Mouse (Mus musculus): ENCODE data around the gene Olfr1043. TPM values are rescaled to one million over a fixed set of nuclear protein-coding genes. Genes with fewer than 3 reads are reported as not detected.

The Olfr1043 gene
- total and polyA plus RNA-seq, 3 experiments: not detected

DNA sequence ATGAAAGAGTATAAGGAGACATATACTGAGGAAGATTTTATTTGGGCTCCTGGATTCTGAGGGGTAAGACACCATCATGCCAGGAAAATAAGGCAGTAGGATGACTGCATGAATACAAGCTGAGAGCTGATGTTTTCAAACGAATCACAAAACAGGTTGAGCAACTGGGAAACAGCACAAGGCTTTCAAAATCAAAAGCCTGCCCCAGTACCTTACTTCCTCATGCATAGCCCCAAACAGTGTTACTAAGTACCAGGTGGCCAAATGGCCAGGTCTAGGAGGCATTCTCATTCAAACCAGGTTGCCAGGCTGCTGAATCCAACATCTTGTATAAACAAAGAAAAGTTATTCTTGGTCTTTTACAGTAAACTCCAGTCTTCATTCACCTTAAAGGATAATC is 28.5 kb upstream of the Olfr1043 start (continued):
- no peak for TF ChIP-seq POLR2AphosphoS2 (IDR thresholded peaks at IDR 0.05; ENCODE audit: low read depth, low read length)

DNA sequence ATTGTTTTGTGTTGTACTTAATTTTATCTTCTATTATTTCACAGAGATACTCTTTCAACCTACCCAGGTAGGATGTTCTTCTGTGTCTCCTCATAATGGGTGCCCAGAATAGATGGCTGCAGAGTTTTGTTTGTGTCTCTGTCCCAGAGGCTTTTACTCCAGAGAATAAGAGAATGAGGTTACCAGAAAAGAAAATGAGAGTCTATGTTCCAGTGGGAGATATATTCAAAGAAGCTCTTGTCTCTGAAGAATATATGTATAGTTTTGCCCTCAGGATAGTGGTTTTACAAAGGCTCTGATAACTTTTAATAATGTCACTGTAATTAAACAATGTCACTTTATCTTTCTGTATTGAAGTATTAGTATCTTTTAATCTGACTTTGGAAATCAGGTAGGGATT is 18.3 kb upstream of the Olfr1043 start, which contains the start of gene Olfr52:
TSS of gene Olfr52 (minus strand) at position 101 of the 400 bp plus-strand sequence.
- H3K36me3 ChIP-seq (replicated peaks in 1 of 2; ENCODE audit: control insufficient read depth in 1 of 2, insufficient read depth in 1 of 2, low read length in 1 of 2): no peaks in the 10 kb centered on the region
- no peak for DNase-seq (ENCODE audit: extremely low read depth)
- no peaks in the 10 kb centered on the region for H3K4me1 ChIP-seq (ENCODE audit: control insufficient read depth in 1 of 2, insufficient read depth in 2 of 2)
- H3K79me2 ChIP-seq (replicated peaks; ENCODE audit: control insufficient read depth, extremely low read depth, insufficient read depth, poor library complexity, severe bottlenecking): no peaks in the 10 kb centered on the region
- H3K27ac ChIP-seq (ENCODE audit: insufficient read depth, low read depth): no peak within 1 kb of the TSS
- dilution Hi-C loops (cut with MboI; ENCODE audit: extremely low pct_ligation_motif_present, extremely low pct_unique_long_range_greater_than_20kb, low sequenced_read_pairs): no loop called here
- H3K4me3 ChIP-seq (replicated peaks in 1 of 3; ENCODE audit: low read depth in 2 of 3, low read length in 2 of 3, poor library complexity in 1 of 3): no peak within 1 kb of the TSS
- H3K9me3 ChIP-seq (replicated peaks; ENCODE audit: low read length): peaks cover 25% of the 10 kb centered on the region
- no peaks in the 10 kb centered on the region for H3K27me3 ChIP-seq (replicated peaks)
- TF ChIP-seq ZKSCAN1 (IDR thresholded peaks at IDR 0.05; ENCODE audit: borderline replicate concordance, low read depth, low read length) (no peak), USF1 (IDR thresholded peaks at IDR 0.05; ENCODE audit: low read depth, low read length) (no peak)
- H3K4me2 ChIP-seq (ENCODE audit: insufficient read depth, low read depth, poor library complexity, severe bottlenecking): no peak within 1 kb of the TSS
- H3K9ac ChIP-seq (ENCODE audit: insufficient read depth, low read depth): no peak within 1 kb of the TSS
- in situ Hi-C loops (cut with MboI; ENCODE audit: low pct_ligation_motif_present, low pct_unique_long_range_greater_than_20kb, low sequenced_read_pairs): no loop called here

DNA sequence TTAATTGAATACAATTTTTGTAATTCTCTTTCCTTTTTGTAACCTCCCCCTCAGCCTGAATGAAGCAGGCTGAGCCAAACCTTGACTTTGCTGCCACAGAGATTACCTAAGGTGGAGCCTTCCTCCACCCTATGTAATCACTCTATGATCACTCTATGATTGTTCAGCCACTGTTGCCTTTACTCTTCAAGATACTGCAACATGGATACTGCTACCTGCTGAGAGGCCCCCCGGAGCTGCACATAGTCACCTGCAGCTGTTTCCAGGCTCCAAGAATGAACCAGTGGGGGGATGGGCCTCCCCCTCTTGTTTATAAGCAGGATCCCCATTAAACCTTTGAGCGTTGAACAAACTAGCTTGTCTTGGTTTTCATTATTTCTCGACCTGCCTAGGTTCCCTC is 12.6 kb upstream of the Olfr1043 start:
- dilution Hi-C loops (cut with MboI; ENCODE audit: extremely low pct_ligation_motif_present, extremely low pct_unique_long_range_greater_than_20kb, low sequenced_read_pairs): no loop called here
- Histone ChIP-seq H3K36me3 (replicated peaks in 1 of 2; ENCODE audit: control insufficient read depth in 1 of 2, insufficient read depth in 1 of 2, low read length in 1 of 2) (no peaks in the 10 kb centered on the region), H3K4me1 (ENCODE audit: control insufficient read depth in 1 of 2, insufficient read depth in 2 of 2) (no peaks in the 10 kb centered on the region), H3K4me2 (ENCODE audit: insufficient read depth, low read depth, poor library complexity, severe bottlenecking) (no peak overlapping the region), H3K9ac (ENCODE audit: insufficient read depth, low read depth) (no peak overlapping the region), H3K27ac (ENCODE audit: insufficient read depth, low read depth) (no peak overlapping the region), H3K4me3 (replicated peaks in 1 of 3; ENCODE audit: low read depth in 2 of 3, low read length in 2 of 3, poor library complexity in 1 of 3) (no peak overlapping the region), H3K27me3 (replicated peaks) (no peaks in the 10 kb centered on the region), H3K79me2 (replicated peaks; ENCODE audit: control insufficient read depth, extremely low read depth, insufficient read depth, poor library complexity, severe bottlenecking) (no peaks in the 10 kb centered on the region), H3K9me3 (replicated peaks; ENCODE audit: low read length) (peaks cover 16% of the 10 kb centered on the region)
- in situ Hi-C loops (cut with MboI; ENCODE audit: low pct_ligation_motif_present, low pct_unique_long_range_greater_than_20kb, low sequenced_read_pairs): no loop called here
- DNase-seq (ENCODE audit: extremely low read depth): no peak
- no peak for TF ChIP-seq RAD21 (IDR thresholded peaks at IDR 0.05; ENCODE audit: low read depth, low read length)
- no peak for TF ChIP-seq JUN (IDR thresholded peaks at IDR 0.05; ENCODE audit: insufficient read depth, low read depth, low read length)
- TF ChIP-seq TCF12 (IDR thresholded peaks at IDR 0.05; ENCODE audit: low read depth, low read length): no peak
- TF ChIP-seq ZKSCAN1 (IDR thresholded peaks at IDR 0.05; ENCODE audit: borderline replicate concordance, low read depth, low read length): no peak
- no peak for TF ChIP-seq POLR2AphosphoS2 (IDR thresholded peaks at IDR 0.05; ENCODE audit: low read depth, low read length)
- no peak for TF ChIP-seq POLR2A (IDR thresholded peaks at IDR 0.05; ENCODE audit: low read depth, low read length)
- no peak for TF ChIP-seq MYC (IDR thresholded peaks at IDR 0.05; ENCODE audit: low read depth, low read length)
- no peak for TF ChIP-seq USF2 (conservative IDR thresholded peaks at IDR 0.05; ENCODE audit: low read depth, low read length)
- TF ChIP-seq ELF1 (IDR thresholded peaks at IDR 0.05; ENCODE audit: low read depth, low read length): no peak
- no peak for TF ChIP-seq RCOR1 (conservative IDR thresholded peaks at IDR 0.05; ENCODE audit: low read depth, low read length)
- TF ChIP-seq KAT2A (IDR thresholded peaks at IDR 0.05; ENCODE audit: insufficient replicate concordance, low read length): no peak
- TF ChIP-seq UBTF (IDR thresholded peaks at IDR 0.05; ENCODE audit: low read depth, low read length): no peak
- no peak for TF ChIP-seq EP300 (IDR thresholded peaks at IDR 0.05; ENCODE audit: low read length)
- no peak for TF ChIP-seq ETS1 (conservative IDR thresholded peaks at IDR 0.05; ENCODE audit: low read depth, low read length)
- TF ChIP-seq HCFC1 (IDR thresholded peaks at IDR 0.05; ENCODE audit: low read depth, low read length): no peak
- TF ChIP-seq MAX (IDR thresholded peaks at IDR 0.05; ENCODE audit: low read length): no peak
- TF ChIP-seq SMC3 (IDR thresholded peaks at IDR 0.05; ENCODE audit: low read depth, low read length): no peak
